Mouse (Mus musculus) fibroblast of lung, adult 2 months (primary cell): Measurements from ENCODE around the gene Il17rc.
A peak's percentile ranks its signal among the peaks of the same experiment; 100 is the strongest.

Source experiments
- DNase-seq: peaks from one replicate; pipeline ENCODE4 v3.0.0-alpha.2; 2011; ENCODE audit warnings: low read depth

The Il17rc gene

DNA sequence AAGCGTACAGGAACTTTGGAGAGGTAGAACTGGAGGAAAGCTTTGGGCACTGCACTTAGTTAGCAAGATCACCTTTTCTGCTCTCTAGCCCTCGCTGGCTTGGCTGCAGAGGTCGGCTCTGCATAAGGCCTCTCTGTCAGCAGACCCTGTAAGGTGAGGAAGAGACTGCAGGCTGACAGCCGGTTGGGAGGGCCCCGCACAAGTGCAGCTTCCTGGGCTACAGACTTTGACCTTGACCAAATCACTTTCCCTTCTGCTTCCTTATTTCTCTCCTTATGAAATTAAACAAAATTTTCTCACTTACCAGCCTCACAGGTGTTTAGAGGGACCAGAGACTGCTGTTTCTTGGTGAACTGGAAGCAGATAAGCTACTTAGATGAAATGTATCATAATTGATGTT is 16.2 kb upstream of the Il17rc start:
- DNase-seq = no peak

DNA sequence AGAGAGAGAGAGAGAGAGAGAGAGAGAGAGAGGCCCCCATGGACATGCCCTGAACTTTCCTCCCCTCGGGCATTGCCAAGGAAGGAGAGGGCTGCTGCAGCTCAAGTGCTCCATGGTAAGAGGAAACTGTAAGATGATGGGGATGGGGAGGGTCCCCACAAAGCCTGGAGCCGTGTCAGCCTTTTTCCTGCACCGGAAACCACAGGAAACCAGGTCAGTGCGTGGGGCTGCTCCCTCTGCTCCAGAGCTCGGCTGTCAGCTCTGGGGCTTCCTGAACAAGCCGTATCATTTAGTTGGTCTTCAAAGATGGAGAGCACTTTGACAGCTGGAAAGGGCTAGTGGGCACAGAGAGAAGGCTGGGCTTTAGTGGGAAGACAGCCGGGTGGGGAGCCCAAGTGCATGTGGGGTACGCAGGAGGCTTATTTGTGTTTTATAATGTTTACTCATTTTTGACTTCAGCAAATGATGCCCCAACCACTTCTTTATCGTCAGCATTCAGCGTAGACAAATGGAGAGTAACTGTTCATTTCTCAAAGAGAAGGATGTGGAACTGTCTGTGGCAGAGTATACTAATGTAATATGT is 13.2 kb upstream of the Il17rc start, which contains the start of gene Il17re:
Il17re (plus strand) TSS at position 533 of the 583 bp plus-strand sequence.
- no peak for DNase-seq

DNA sequence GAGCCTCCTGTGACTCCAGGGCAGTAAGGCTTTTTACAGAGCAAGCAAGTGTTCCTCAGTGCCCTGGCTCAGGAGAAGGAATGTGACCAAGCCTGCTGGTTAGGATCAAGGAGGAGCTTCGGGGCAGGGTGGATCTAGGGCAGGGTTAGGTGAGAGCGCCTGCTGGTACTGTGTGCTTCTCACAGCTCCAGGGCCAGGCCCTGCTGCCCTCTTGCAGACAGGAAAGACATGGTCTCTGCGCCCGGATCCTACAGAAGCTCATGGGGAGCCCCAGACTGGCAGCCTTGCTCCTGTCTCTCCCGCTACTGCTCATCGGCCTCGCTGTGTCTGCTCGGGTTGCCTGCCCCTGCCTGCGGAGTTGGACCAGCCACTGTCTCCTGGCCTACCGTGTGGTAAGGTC is 12.6 kb upstream of the Il17rc start:
- DNase-seq = no peak

DNA sequence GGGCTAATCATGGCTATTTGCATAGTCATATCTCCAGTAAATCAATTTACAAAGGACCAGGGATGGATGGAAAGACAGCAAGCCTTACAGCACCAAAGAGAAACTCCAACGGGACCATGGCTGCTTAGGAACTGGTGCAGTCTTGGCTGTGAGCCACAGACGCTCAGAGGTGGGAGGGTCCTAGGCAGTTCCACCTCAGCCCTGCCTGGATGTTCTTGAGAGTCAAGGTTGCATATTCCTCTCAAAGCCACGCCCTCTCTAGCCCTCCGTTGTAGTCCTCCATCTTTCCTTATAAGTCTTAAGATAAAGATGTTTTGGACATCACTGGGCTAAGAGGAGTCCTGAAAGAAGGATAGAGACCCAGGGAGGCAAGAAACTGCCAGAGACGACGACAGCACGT is 7.2 kb upstream of the Il17rc start:
- no peak for DNase-seq

DNA sequence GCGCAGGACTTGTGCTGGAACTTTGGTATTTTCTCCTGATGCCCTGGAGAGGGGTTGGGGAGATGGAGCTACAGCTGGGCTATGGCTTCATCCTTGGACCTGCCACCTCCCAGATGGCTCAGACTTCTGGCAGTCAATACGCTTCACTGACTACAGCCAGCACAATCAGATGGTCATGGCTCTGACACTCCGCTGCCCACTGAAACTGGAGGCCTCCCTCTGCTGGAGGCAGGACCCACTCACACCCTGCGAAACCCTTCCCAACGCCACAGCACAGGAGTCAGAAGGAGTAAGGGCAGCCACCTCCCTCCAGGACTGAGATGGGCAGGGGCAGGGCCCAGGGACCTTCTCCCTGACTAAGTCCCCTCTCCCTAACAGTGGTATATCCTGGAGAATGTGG is 5.6 kb upstream of the Il17rc start:
- no peak for DNase-seq

DNA sequence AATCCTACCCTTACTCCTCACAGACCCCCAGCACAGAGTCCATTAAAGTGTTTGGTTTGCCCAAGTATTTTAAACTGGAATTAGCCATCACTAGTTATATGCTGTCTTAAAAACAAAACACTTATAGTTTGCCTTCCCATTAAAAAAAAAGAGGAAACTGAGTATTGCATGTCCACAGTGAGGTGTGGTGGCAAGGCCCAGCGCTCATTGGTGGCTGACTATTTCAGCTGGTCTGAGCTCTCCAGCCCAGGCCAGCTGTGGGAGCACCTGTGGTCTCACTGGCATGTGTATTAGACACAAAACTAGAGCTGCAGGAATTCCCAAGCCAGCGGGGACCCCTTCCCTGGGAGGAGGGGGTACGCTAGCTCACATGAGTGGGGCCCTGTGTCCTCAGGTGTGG is 2.7 kb upstream of the Il17rc start:
- DNase-seq = no peak

DNA sequence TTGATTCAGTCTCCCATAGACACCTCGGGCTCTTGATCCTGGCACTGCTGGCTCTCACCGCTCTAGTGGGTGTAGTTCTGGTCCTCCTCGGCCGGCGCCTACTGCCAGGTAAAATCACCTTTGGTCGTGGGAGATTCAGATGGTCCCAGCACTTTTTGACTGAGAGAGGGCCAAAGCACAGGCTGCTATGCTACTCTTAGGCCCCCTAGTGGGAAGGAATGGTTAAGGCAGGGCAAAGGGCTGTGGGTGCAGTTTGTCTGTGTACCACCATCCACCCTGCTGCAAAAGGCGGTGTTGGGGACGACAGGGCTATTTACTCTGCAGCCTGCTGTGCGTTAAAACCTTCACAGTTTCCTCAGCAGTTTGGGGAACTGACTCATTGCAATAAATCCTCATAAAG is 2.2 kb upstream of the Il17rc start:
- no peak for DNase-seq

DNA sequence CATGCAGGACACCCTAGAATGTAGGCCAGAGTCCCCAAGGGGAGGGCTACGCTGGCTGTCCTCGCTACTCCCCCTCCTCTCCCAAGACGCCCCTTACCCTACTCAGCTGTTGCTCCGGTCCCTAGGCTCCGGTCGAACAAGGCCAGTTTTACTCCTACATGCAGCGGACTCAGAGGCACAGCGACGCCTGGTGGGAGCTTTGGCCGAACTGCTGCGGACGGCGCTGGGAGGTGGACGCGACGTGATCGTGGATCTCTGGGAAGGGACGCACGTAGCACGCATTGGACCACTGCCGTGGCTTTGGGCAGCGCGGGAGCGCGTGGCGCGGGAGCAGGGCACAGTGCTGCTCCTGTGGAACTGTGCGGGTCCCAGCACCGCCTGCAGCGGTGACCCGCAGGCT is 1.8 kb upstream of the Il17rc start:
- DNase-seq = no peak

DNA sequence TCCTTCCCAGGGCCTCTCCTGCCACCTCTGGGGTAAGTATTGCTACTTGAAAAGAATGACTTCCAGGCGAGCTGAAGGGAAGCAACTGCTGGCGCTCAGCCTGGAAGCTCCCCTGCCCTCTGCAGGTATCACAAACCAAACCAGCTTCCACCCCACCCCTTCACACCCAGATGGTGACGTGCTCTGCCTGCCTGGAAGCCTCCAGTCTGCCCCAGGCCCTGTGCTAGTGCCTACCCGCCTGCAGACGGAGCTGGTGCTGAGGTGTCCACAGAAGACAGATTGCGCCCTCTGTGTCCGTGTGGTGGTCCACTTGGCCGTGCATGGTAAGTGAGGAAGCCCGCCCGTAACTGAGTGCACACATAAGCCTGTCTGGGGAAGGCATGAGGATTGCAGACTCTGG is 834 bp downstream of the Il17rc start:
- no peak for DNase-seq

DNA sequence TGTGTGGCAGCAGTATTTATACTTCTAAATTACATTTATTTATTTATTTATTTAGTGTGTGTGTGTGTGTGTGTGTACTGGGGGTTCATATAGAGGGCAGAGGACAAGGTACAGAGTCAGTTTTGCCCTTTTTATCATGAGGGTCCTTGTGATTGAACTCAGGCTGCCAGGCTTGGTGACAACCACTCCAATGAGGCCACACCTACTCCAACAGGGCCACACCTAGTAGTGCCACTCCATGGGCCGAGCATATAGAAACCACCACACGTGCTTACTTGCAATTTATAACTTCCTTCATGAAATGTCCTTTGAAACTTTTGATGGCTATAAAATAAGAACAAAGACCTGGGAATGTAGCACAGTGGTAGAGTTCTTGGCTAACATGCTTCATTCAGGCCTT is 2.0 kb downstream of the Il17rc start:
- DNase-seq = no peak

DNA sequence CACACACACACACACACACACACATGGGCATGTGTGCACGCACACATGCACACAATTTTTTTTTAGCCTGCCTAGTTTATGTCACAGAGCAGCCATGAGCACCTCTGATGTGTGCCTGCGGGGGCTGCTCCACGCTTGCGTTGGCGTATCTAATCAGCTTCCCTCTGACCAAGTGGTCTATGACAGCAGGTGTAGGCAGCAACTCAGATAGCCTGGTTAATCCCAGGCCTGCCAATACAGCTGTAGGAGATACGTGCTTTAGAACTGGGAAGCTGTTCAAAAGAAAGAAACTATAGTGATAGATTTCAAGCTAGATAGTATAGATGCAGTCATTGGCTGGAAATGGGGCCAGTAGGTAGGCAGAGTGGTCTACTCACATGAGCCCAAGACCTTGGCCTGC is 2.5 kb downstream of the Il17rc start:
- DNase-seq = no peak

DNA sequence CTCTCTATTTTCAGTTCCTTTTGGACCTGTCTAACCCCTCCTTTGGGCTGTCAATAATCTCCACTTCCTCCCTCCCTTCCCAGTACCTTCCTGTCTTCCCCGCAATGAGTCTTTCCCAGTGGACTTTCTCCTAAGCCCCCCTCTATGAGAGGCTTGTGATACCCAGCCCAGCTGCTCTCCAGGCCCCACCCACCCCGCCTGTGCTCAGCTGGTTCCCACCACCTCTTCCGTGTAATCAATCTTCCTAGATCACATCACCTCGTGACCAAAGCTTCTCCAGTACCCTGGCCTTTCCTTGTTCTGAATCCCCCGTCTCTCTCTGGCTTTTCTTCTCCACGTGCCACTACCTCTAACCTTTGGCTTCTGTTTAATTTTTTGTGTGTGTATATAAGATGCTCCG is 6.1 kb downstream of the Il17rc start:
- DNase-seq = no peak

DNA sequence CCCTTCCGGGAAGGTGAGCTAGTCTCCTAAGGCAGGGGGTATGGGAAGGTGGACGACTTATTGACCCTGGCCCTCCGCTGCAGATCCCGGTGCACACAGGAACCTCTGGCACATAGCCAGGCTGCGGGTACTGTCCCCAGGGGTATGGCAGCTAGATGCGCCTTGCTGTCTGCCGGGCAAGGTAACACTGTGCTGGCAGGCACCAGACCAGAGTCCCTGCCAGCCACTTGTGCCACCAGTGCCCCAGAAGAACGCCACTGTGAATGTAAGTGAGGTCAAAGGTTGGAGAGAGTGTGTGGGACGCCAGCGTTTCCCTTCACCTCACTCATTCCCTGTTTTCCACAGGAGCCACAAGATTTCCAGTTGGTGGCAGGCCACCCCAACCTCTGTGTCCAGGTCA is 7.7 kb downstream of the Il17rc start:
- DNase-seq = no peak

DNA sequence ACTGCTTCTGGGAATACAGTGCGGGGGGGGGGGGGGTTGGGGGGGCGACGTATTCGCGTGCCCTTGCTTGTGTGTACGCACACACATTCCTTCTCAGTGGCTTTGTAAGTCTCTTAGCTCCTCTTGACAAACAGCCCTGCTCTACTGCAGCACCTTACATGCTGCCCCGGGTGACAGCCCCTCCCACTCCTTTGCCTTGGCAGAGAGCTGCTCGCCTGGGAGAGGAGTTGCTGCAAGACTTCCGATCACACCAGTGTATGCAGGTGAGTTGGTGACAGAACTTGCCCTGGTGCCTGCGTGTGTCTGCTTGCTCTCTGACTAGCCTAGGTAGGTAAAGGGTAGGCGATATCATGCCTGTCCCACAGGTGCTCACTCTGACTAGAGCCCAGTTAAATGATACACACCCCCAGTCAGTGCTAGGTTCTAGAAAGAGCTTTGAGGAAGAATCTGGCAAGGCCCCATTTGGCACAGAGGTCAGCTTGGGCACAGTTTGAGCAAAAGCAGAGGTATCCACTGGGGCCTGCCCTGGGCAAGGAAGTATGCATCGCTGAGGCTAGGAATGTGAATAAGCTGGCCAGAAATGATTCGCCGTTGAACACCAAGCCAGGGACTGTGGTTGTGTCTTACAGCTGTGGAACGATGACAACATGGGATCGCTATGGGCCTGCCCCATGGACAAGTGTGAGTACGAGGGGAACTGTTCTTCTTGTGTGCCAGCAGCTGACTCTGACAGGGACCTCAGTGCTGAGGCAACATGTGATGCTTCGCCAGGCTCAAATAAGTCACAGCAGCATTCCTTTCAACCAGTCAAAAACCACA is 9.5 kb downstream of the Il17rc start:
- DNase-seq = peak; percentile 84

DNA sequence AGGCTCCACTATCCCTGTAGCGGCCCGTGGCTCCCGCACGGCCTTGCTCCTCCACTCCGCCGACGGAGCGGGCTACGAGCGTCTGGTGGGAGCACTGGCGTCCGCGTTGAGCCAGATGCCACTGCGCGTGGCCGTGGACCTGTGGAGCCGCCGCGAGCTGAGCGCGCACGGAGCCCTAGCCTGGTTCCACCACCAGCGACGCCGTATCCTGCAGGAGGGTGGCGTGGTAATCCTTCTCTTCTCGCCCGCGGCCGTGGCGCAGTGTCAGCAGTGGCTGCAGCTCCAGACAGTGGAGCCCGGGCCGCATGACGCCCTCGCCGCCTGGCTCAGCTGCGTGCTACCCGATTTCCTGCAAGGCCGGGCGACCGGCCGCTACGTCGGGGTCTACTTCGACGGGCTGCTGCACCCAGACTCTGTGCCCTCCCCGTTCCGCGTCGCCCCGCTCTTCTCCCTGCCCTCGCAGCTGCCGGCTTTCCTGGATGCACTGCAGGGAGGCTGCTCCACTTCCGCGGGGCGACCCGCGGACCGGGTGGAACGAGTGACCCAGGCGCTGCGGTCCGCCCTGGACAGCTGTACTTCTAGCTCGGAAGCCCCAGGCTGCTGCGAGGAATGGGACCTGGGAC is 11.4 kb downstream of the Il17rc start:
- no peak for DNase-seq

DNA sequence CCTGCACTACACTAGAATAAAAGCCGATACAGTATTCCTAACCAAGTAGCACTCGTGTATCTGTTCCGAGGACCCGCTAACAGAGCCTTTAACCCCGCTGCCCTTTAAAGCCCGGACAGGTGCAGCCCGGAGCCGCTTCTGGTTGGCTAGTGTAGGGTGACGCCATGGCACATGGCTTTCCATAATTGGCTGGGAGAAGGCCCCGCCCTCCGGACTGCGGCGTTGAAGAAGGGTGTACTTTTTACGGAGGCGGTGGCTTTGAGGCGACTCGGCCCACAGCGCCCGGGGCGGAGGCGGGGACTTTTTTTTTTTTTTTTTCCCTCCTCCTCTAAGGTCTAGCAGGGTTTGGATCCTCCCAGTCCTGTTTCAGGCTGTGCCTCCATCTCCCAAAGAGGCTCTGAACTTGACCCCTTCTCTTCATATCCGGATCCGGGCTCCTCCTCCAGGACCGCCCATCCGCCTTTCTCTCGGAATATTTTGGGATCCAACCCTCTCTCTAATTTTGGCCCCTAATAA is 11.9 kb downstream of the Il17rc start, which contains the start of gene Creld1:
Creld1 (plus strand) TSS at position 198 of the 516 bp plus-strand sequence.
- DNase-seq = peak; percentile 53

DNA sequence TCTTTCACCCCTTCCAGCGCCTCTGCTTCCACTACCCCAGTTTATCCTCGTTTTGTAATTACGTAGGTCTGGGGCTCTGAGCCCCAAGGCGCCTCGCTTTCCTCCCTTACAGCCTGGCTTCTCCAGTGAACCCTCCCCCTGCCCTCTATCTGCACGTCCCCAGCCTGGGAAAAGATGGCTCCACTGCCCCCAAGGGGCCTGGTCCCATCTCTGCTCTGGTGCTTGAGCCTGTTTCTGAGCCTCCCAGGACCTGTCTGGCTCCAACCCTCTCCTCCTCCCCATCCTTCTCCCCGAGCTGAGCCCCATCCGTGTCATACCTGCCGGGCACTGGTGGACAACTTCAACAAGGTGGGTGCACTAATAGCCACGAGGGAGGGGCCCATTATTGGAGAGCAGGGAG is 12.5 kb downstream of the Il17rc start:
- DNase-seq = no peak

DNA sequence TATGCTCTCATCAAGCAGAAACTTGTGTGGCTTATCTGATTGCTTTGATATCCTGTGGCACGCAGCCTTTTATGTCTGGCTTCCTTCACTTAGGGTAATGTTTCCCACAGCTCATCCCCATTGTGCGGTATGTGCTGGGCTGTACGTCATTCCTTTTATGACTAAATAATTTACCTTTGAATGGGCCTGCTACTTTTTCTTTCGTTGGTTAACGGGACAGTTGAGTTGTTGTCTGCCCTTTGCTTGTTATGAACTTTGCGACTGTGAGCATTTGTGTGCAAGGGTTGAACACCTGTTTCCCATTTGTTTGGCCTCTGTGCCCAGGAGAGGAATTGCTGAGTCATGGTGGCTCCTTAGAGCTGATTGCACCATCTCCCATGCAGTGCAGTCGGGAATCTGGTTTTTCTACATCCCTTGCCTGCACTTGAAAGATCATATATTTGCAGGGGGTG is 15.9 kb downstream of the Il17rc start:
- DNase-seq = peak; percentile 73

DNA sequence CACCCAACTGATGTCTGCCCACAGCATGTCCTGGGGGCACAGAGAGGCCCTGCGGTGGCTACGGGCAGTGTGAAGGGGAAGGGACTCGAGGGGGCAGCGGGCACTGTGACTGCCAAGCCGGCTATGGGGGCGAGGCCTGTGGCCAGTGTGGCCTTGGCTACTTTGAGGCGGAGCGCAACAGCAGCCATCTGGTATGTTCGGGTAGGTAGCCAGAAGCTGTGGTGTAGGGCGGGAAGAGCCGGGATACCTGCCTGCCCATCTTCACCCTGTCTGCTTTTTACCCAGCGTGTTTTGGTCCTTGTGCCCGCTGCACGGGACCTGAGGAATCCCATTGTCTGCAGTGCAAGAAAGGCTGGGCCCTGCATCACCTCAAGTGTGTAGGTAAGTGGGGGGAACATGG is 18.2 kb downstream of the Il17rc start:
- no peak for DNase-seq

DNA sequence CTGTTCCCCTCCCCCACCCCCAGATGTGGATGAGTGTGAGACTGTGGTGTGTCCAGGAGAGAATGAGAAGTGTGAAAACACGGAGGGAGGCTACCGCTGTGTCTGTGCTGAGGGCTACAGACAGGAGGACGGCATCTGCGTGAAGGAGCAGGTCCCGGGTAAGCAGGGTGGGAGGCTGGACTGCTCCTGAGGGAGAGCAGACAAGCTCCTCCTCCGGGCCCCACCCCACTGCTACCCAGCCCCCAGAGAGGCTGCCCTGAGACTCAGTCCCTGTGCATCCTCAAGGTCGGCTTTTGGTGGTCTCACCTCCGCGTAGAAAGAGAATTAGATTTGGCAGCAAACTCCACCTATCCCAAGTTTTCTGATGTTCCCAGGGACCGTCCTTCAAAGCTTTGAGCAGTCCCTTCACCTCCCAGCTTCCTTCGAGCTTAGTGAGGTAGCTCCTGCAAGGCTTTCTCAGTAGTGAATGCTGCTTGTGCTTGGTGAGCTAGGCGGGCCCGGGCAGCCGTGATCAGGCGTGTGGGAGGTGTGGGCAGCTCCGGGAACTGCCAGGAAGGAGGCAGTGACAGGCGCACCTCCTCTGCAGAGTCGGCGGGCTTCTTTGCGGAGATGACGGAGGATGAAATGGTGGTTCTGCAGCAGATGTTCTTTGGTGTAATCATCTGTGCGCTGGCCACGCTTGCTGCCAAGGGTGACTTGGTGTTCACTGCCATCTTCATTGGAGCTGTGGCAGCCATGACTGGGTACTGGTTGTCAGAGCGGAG is 21.1 kb downstream of the Il17rc start:
- DNase-seq = no peak

DNA sequence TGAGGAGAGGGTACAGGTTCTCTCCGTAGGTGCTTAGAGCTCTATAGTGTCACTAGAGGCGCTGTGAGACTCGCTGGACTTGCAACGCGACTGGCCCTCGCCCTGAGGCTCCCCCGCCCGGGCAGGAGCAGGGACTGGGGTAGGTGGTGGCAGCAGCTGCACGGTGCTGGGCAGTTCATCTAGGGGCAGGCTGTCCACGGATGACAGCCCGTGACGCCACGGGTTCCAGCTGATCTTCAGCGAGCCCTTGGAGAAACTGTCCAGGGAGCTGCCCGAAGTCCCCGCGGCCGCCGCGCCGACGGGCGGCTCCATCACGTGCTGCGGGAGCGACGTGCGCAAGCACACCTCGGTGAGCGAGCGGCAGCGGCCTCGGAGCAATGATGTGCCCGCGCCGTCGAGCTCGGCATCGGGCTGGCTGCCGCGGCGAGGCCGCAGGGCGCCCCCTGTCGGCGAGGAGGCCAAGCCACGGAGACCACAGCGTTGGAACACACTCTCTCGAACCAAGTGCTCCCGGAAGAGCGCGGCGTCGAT is 23.1 kb downstream of the Il17rc start:
- peak; percentile 6 for DNase-seq

DNA sequence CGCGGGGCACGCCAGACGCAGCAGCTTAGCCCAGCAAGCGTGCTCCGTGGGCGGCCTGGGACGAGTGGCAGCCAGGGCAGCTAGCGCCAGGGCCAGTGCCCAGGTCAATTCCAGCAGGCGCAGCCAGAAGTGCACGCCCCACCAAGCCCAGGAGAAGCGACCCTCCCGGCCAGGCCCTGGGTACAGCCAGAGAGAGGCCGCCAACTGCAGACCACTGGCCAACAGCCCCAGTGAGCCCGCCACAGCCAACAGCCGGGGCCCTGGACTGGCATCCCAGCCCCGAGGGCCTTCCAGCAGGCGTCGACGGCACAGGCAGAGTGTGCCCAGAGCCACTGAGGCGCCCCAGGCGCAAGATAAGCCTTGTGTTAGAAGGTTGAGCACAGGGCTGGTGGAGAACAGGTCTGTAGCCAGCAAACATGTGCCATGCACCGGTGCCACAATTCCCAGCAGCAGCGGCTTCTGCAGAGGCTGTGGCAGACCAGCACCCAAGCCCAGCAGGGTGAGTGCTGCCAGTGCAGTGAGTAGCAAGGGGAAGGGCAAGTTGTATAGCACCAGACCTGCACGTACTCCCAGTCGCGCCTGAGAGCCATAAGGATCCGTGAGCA is 23.9 kb downstream of the Il17rc start:
- DNase-seq = no peak
